Comparison of ENCODE assay signal across 18 mouse cellular contexts in genomic region chr5:50785273-50785672, GRCm38 (mm10).
"Had no signal": no experiment of that assay in that cellular context is flagged by ENCODE, and none has a peak within 500 bp of the region (broad histone marks: within the 10 kb centered on the region; RNA-seq: fewer than 3 reads in every experiment).

No protein-coding gene starts in this region.

- DNase-seq: kidney, adult 11 months; kidney, adult 9 months; kidney, postnatal 14 days; kidney, postnatal 4 days; liver, postnatal 0 days; lung, embryonic 14.5 days; right cerebral cortex, postnatal 25 days; spleen, adult 18-20 months; thymus, postnatal 25 days had no signal

- H3K27me3 ChIP-seq: limb, embryonic 12.5 days; limb, embryonic 15.5 days; midbrain, embryonic 13.5 days; stomach, embryonic 15.5 days had no signal

- H3K36me3 ChIP-seq: limb, embryonic 12.5 days; limb, embryonic 15.5 days; midbrain, embryonic 13.5 days; stomach, embryonic 15.5 days had no signal

- H3K4me3 ChIP-seq: limb, embryonic 12.5 days; limb, embryonic 15.5 days; midbrain, embryonic 13.5 days; stomach, embryonic 15.5 days had no signal

- ATAC-seq: liver, postnatal 0 days; lung, postnatal 0 days; midbrain, embryonic 13.5 days; midbrain, embryonic 16.5 days had no signal

- H3K9me3 ChIP-seq: limb, embryonic 12.5 days; limb, embryonic 15.5 days; midbrain, embryonic 13.5 days; stomach, embryonic 15.5 days had no signal

- H3K4me2 ChIP-seq: limb, embryonic 12.5 days; limb, embryonic 15.5 days; liver, embryonic 11.5 days; lung, embryonic 14.5 days; midbrain, embryonic 13.5 days; stomach, embryonic 15.5 days had no signal

- H3K4me1 ChIP-seq: limb, embryonic 12.5 days; limb, embryonic 15.5 days; midbrain, embryonic 13.5 days; stomach, embryonic 15.5 days had no signal

- H3K9ac ChIP-seq: limb, embryonic 12.5 days; limb, embryonic 15.5 days; liver, embryonic 14.5 days; liver, postnatal 0 days; lung, embryonic 14.5 days; midbrain, embryonic 13.5 days; stomach, embryonic 15.5 days had no signal

- H3K27ac ChIP-seq: limb, embryonic 12.5 days; limb, embryonic 15.5 days; liver, embryonic 14.5 days; macrophage; midbrain, embryonic 13.5 days; stomach, embryonic 15.5 days had no signal
